Mouse (Mus musculus): ENCODE results near the gene 5730409E04Rik.

GRCm38 (mm10) chr4:126632668-126633067 lies 23.1 kb downstream of the 5730409E04Rik start:
- TF ChIP-seq TAL1 (conservative IDR thresholded peaks at IDR 0.05; ENCODE audit: low read depth, low read length) (no peak), CTCF (IDR thresholded peaks at IDR 0.05; ENCODE audit: low read depth, low read length) (no peak)
